Mouse (Mus musculus): ENCODE results near the gene Itga6.
A peak's percentile ranks its signal among the peaks of the same experiment; 100 is the strongest.

Gene Itga6

GRCm38 (mm10) chr2:71805611-71806567, 60.5 kb downstream of the Itga6 start:
- DNase-seq: no peak

GRCm38 (mm10) chr2:71809289-71809860, 64.0 kb downstream of the Itga6 start:
- DNase-seq: no peak

- DNase-seq: no peak
Observed at GRCm38 (mm10) chr2:71810010-71810409, 64.6 kb downstream of the Itga6 start.

GRCm38 (mm10) chr2:71810906-71811305, 65.5 kb downstream of the Itga6 start:
- no peak for DNase-seq

- peak; percentile 90 for DNase-seq
Observed at GRCm38 (mm10) chr2:71812221-71813021, 67.0 kb downstream of the Itga6 start.

GRCm38 (mm10) chr2:71813022-71813358, 67.6 kb downstream of the Itga6 start:
- no peak for DNase-seq

- no peak for DNase-seq
Observed at GRCm38 (mm10) chr2:71813371-71813770, 68.0 kb downstream of the Itga6 start.

- peak; percentile 63 for DNase-seq
Observed at GRCm38 (mm10) chr2:71814016-71814415, 68.6 kb downstream of the Itga6 start.

- DNase-seq: no peak
Observed at GRCm38 (mm10) chr2:71815279-71815678, 69.9 kb downstream of the Itga6 start.

GRCm38 (mm10) chr2:71816391-71817041, 71.1 kb downstream of the Itga6 start:
- peak; percentile 53 for DNase-seq

- DNase-seq: no peak
Observed at GRCm38 (mm10) chr2:71824146-71824545, 78.7 kb downstream of the Itga6 start.

GRCm38 (mm10) chr2:71827711-71828110, 82.3 kb downstream of the Itga6 start:
- DNase-seq: no peak

GRCm38 (mm10) chr2:71828928-71829327, 83.5 kb downstream of the Itga6 start:
- no peak for DNase-seq

GRCm38 (mm10) chr2:71833626-71834025, 88.2 kb downstream of the Itga6 start:
- no peak for DNase-seq

- no peak for DNase-seq
Observed at GRCm38 (mm10) chr2:71834371-71834770, 89.0 kb downstream of the Itga6 start.

- DNase-seq: no peak
Observed at GRCm38 (mm10) chr2:71835556-71835955, 90.1 kb downstream of the Itga6 start.

GRCm38 (mm10) chr2:71836232-71836631, 90.8 kb downstream of the Itga6 start:
- DNase-seq: no peak

GRCm38 (mm10) chr2:71837261-71837660, 91.8 kb downstream of the Itga6 start:
- peak; percentile 51 for DNase-seq

- DNase-seq: peak; percentile 54
Observed at GRCm38 (mm10) chr2:71837791-71838190, 92.4 kb downstream of the Itga6 start.

- DNase-seq: no peak
Observed at GRCm38 (mm10) chr2:71843316-71843715, 97.9 kb downstream of the Itga6 start.

GRCm38 (mm10) chr2:71844906-71845305, 99.5 kb downstream of the Itga6 start:
- no peak for DNase-seq

- peak; percentile 71 for DNase-seq
Observed at GRCm38 (mm10) chr2:71852161-71852560, 106.7 kb downstream of the Itga6 start.

- no peak for DNase-seq
Observed at GRCm38 (mm10) chr2:71855076-71855475, 109.7 kb downstream of the Itga6 start.
